Mouse (Mus musculus) limb, embryonic 15.5 days (tissue): ENCODE measurements around the gene Med24. TPM values are rescaled to one million over a fixed set of nuclear protein-coding genes. Genes with fewer than 3 reads are reported as not detected.
"Not testable (repeated sequence)": the region's sequence is repeated elsewhere in the genome, so short reads cannot be mapped to it uniquely, and the experiment has no call there.

Experiments
- ATAC-seq: fragments of 200-750 bp; cut with Nextera tagmentation; 2 replicates; pipeline ENCODE4 v1.8.0; 2017; ENCODE audit warnings: low read depth, moderate TSS enrichment; ENCODE audit not compliant: insufficient number of reproducible peaks, low FRiP score, low TSS enrichment
- H3K27ac ChIP-seq: fragments of 300-500 bp; sonication (generic); 2 replicates; pipeline ENCODE4 v1.5.1; 2015; ENCODE audit warnings: moderate library complexity, mild to moderate bottlenecking, inconsistent platforms
- H3K27me3 ChIP-seq: fragments of 300-500 bp; sonication (generic); 2 replicates; pipeline ENCODE4 v1.6.1; 2015; ENCODE audit warnings: inconsistent platforms
- H3K36me3 ChIP-seq: fragments of 300-500 bp; sonication (generic); 2 replicates; pipeline ENCODE4 v1.6.1; 2015; ENCODE audit warnings: inconsistent platforms
- H3K4me1 ChIP-seq: fragments of 300-500 bp; sonication (generic); 2 replicates; pipeline ENCODE4 v1.6.1; 2015; ENCODE audit warnings: inconsistent platforms
- H3K4me2 ChIP-seq: fragments of 300-500 bp; sonication (generic); 2 replicates; pipeline ENCODE4 v1.6.1; 2015; ENCODE audit warnings: mild to moderate bottlenecking, inconsistent platforms
- H3K4me3 ChIP-seq: fragments of 300-500 bp; sonication (generic); 2 replicates; pipeline ENCODE4 v1.5.1; 2015; ENCODE audit warnings: mild to moderate bottlenecking, inconsistent platforms
- H3K9ac ChIP-seq: fragments of 300-500 bp; sonication (generic); 2 replicates; pipeline ENCODE4 v1.6.1; 2015; ENCODE audit warnings: inconsistent platforms
- H3K9me3 ChIP-seq: fragments of 300-500 bp; sonication (generic); 2 replicates; pipeline ENCODE4 v1.6.1; 2016; ENCODE audit warnings: inconsistent platforms
- WGBS: fragments of 180-500 bp; shearing (Covaris S2); methylation state at CpG from one replicate; pipeline ENCODE4 v1.1.7; 2015; 5-methylcytosine and 5-hydroxymethylcytosine counted together
- polyA plus RNA-seq: library from polyadenylated mRNA; unstranded; fragments of >200 nt; fragmentation: Nextera tagmentation; extraction: Ambion mirVana; gene quantifications from 2 replicates; pipeline ENCODE4 v1.2.1, GENCODE M21; 2015

The Med24 gene
- polyA plus RNA-seq, 1 experiment from 2014 or later: 47.6 TPM

DNA sequence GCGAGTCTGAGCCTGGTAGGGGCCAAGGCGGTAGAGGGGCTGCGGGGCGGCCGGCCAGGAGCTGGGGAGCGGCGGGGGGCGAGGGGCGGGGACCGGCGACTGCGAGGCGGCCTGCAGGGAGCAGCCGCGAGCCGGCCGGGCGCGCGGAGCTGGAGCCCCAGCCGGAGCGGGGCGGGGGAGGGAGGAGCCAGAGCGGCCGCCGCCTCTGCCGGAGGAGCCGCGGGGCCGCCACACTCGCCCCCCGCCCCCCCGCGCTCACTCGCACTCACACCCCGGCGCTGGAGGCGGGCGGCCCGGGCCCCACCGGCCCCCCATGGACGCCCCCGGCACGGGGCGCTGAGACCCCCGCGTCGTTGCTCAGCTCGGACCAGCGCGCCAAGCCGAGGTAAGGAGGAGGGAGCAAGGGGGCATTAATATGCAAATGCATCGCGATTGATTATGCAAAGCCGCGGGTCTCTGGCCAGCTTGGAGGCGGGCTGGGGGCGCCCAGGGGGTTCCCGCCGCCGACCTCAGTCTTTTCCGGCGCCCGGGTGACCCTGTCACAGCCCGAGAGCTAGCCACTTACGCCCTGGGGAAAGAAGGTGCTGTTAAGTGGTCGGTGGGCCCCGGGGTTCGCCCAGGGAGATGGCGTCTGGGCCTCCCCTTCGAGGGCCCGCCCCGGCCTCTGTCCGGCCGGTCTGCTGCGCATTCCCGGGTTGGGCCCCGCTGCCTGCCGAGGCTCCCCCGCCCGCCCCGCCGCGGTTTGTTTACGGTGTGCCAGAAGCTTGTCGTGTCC lies 12.6 kb upstream of the Med24 start:
- H3K36me3 ChIP-seq: no peaks in the 10 kb centered on the region
- H3K27ac ChIP-seq: peak overlapping the region; percentile 92
- H3K9ac ChIP-seq: peak overlapping the region; percentile 96
- peak overlapping the region; percentile 84 for H3K4me2 ChIP-seq
- no peaks in the 10 kb centered on the region for H3K27me3 ChIP-seq
- WGBS: 0% methylated on average over 43 of the region's 86 CpGs
- peak; percentile 74 for ATAC-seq
- no peaks in the 10 kb centered on the region for H3K9me3 ChIP-seq
- peak overlapping the region; percentile 91 for H3K4me3 ChIP-seq
- H3K4me1 ChIP-seq: peaks cover 63% of the 10 kb centered on the region

GRCm38 (mm10) chr11:98741051-98741620 lies 11.9 kb upstream of the Med24 start:
- Histone ChIP-seq H3K4me3 (peak overlapping the region; percentile 91), H3K27me3 (no peaks in the 10 kb centered on the region), H3K4me2 (peak overlapping the region; percentile 84), H3K36me3 (no peaks in the 10 kb centered on the region), H3K9ac (peak overlapping the region; percentile 96), H3K27ac (peak overlapping the region; percentile 92), H3K9me3 (no peaks in the 10 kb centered on the region), H3K4me1 (peaks cover 56% of the 10 kb centered on the region)
- ATAC-seq: no peak
- under 1% methylated on average over 17 of the region's 17 CpGs for WGBS

DNA sequence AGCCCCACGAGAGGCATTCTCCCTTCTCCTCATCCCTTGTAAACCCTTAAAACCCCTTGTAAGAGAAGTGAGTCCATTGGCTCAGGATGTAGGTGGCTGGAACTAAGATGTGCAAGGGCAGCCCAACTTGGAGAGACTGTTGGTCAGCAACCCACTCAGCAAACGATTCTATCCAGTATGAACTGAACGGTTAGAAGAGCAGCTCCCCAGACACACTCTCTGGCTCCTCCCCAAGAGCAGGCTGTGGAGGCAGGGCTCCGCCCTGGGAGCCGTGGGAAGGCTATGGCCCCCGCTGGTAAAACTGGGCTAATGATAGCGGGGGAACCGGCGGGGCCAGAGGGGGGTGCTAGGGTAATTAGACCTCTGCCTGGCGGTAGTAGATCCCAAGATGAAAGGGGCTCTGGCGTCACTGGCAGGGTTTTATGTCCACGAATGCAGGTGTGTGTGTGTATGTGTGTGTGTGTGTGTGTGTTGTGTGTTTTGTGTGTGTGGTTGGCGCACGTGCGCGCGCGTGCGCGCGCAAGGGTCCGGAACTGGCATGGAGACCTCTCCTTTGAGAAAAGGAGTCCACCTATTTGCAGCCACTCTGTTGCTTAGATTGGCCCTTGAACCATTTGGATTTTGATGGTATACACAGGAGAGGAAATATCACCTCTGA lies 11.3 kb upstream of the Med24 start, which contains the start of gene Thra:
TSS of gene Thra (plus strand) at position 246 of the 658 bp plus-strand sequence.
- Histone ChIP-seq H3K36me3 (no peaks in the 10 kb centered on the region), H3K27me3 (no peaks in the 10 kb centered on the region), H3K4me1 (peaks cover 50% of the 10 kb centered on the region), H3K27ac (peak within 1 kb of the TSS; percentile 92), H3K4me3 (peak within 1 kb of the TSS; percentile 91), H3K4me2 (peak within 1 kb of the TSS; percentile 84), H3K9me3 (no peaks in the 10 kb centered on the region), H3K9ac (peak within 1 kb of the TSS; percentile 96)
- ATAC-seq: no peak
- under 1% methylated on average over 22 of the region's 22 CpGs for WGBS

DNA sequence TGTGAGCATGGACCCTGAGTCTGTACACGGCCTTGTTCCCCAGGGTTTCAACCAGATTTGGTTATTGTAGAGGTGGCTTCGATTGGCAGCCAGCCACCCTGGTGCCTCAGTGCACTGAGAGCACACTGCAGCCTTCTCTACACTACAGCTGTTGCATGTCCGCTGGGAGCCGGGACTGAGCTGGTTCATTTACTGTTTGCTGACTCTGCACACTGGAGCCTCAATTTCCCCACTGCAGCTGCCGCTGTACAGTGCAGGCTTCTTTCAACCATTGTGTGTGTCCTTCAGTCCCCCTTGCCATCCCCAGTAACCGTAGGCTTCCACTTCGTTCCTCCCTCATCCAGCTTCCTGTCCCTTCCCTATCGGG lies 10.8 kb upstream of the Med24 start:
- Histone ChIP-seq H3K9ac (0 out of 2 replicates have a peak overlapping the region, but pooled peaks have one; percentile 15), H3K9me3 (no peaks in the 10 kb centered on the region), H3K4me1 (peaks cover 46% of the 10 kb centered on the region), H3K36me3 (no peaks in the 10 kb centered on the region), H3K4me3 (peak overlapping the region; percentile 91), H3K4me2 (peak overlapping the region; percentile 84), H3K27me3 (no peaks in the 10 kb centered on the region), H3K27ac (peak overlapping the region; percentile 92)
- no peak for ATAC-seq
- WGBS: 10% methylated on average over 8 of the region's 8 CpGs

DNA sequence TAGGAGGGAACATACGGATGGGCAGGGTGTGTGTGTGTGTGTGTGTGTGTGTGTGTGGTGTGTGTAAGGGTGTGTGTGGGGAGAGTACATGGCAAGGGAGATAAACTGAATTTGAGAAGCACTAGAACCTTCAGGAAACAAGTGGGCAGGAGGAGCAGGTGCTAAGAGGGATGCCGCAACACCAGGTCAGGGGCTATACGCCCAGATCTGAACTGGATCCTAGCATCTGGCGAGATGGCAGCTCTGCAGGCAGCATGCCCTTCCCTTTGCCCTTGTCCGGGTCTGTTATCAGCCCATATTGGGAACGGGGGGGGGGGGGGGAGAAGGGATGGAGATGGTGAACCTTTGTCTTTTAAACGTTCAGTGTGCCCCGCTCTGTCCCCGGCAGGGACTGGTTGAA lies 9.7 kb upstream of the Med24 start:
- peaks cover 35% of the 10 kb centered on the region for H3K4me1 ChIP-seq
- H3K9ac ChIP-seq: no peak overlapping the region
- H3K4me3 ChIP-seq: no peak overlapping the region
- no peak overlapping the region for H3K27ac ChIP-seq
- H3K9me3 ChIP-seq: no peaks in the 10 kb centered on the region
- WGBS: 71% methylated on average over 9 of the region's 9 CpGs
- H3K36me3 ChIP-seq: no peaks in the 10 kb centered on the region
- no peaks in the 10 kb centered on the region for H3K27me3 ChIP-seq
- H3K4me2 ChIP-seq: no peak overlapping the region
- ATAC-seq: no peak

DNA sequence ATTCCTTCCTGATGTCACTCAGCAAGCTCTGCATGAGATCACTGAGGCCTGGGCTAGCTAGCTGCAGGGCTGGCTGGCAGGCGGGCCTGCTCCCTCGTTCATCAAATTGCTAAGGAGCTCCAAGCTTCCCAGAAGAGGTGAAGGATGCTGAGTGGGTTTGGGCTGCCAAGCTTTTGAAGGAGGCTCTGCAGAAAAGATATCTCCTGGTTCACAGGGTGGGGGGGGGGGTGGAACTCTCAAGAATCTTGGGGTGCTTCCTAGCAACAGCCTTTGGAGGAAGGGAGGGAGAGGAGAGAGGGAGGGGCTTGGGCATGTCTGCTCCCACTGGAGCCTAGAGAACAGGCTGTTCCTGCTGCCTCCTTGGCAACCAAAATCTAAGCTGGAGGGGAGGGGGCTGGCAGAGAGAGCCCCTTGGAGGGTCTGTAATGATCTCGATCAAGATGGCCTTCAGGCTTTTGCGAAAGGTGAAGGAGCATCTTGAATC lies 9.2 kb upstream of the Med24 start:
- H3K27ac ChIP-seq: no peak overlapping the region
- no peak overlapping the region for H3K9ac ChIP-seq
- WGBS: 48% methylated on average over 4 of the region's 4 CpGs
- peaks cover 30% of the 10 kb centered on the region for H3K4me1 ChIP-seq
- H3K4me2 ChIP-seq: no peak overlapping the region
- H3K9me3 ChIP-seq: no peaks in the 10 kb centered on the region
- no peaks in the 10 kb centered on the region for H3K36me3 ChIP-seq
- H3K27me3 ChIP-seq: no peaks in the 10 kb centered on the region
- H3K4me3 ChIP-seq: no peak overlapping the region
- ATAC-seq: no peak

- H3K27me3 ChIP-seq, H3K9me3 ChIP-seq, H3K27ac ChIP-seq, H3K4me2 ChIP-seq, ATAC-seq, H3K4me3 ChIP-seq, H3K36me3 ChIP-seq, H3K9ac ChIP-seq: not testable (repeated sequence)
- 92% methylated on average over 2 of the region's 2 CpGs for WGBS
- peaks cover 21% of the 10 kb centered on the region for H3K4me1 ChIP-seq
These were observed 8.0 kb upstream of the Med24 start for GRCm38 (mm10) chr11:98737220-98737619.

DNA sequence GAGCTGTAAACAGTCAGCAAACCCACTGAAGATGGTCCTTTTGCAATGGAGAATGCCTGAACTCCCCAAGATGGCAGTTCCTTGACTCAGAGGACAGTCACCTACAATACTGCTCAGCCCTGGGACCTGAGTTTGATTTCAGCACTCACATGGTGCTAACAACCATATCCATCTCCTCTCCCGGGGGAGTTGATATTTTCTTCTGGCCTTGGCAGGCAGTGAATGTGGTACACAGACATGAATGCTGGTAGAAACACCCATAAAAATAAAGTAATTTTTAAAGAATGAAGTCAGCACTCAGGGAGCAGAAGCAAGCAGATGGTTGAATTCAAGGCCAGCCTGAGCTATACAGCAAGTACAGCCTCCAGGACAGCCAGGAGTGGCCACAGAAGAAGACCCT lies 6.9 kb upstream of the Med24 start:
- no peaks in the 10 kb centered on the region for H3K36me3 ChIP-seq
- no peak overlapping the region for H3K9ac ChIP-seq
- no peak overlapping the region for H3K4me2 ChIP-seq
- WGBS: 71% methylated on average over 1 of the region's 1 CpGs
- no peak overlapping the region for H3K4me3 ChIP-seq
- no peaks in the 10 kb centered on the region for H3K9me3 ChIP-seq
- no peak for ATAC-seq
- no peak overlapping the region for H3K27ac ChIP-seq
- H3K4me1 ChIP-seq: peaks cover 22% of the 10 kb centered on the region
- H3K27me3 ChIP-seq: no peaks in the 10 kb centered on the region

GRCm38 (mm10) chr11:98735111-98735510 lies 5.9 kb upstream of the Med24 start:
- Histone ChIP-seq H3K4me3 (no peak overlapping the region), H3K4me2 (no peak overlapping the region), H3K9me3 (no peaks in the 10 kb centered on the region), H3K36me3 (no peaks in the 10 kb centered on the region), H3K27me3 (no peaks in the 10 kb centered on the region), H3K4me1 (peaks cover 13% of the 10 kb centered on the region), H3K9ac (no peak overlapping the region), H3K27ac (no peak overlapping the region)
- 92% methylated on average over 4 of the region's 4 CpGs for WGBS
- ATAC-seq: no peak

- H3K9ac ChIP-seq: no peak overlapping the region
- no peak overlapping the region for H3K4me2 ChIP-seq
- no peak overlapping the region for H3K27ac ChIP-seq
- peaks cover 8% of the 10 kb centered on the region for H3K4me1 ChIP-seq
- H3K4me3 ChIP-seq: no peak overlapping the region
- H3K27me3 ChIP-seq: no peaks in the 10 kb centered on the region
- WGBS: 78% methylated on average over 3 of the region's 3 CpGs
- H3K9me3 ChIP-seq: no peaks in the 10 kb centered on the region
- H3K36me3 ChIP-seq: no peaks in the 10 kb centered on the region
- no peak for ATAC-seq
These were observed 4.8 kb upstream of the Med24 start for GRCm38 (mm10) chr11:98734020-98734419.

DNA sequence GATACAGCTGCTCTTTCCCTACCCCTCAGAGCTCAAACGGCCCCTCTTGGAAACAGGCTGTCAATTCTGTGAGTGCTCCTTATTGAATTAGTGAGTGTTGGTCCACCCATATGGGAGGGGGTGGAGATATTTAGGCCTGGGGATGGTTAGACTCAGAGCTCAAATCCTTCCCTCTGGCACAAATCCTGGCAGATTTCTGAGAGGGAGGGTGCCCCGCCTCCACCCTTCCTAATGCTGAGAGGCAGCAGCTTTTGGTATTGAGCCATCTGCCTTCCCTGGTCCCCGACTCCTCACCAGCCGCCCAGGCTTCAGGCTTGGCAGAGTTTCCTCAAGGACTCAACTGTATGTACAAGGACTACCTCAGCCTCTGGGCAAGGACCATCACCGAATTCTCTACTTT lies 1.9 kb upstream of the Med24 start:
- no peaks in the 10 kb centered on the region for H3K9me3 ChIP-seq
- no peaks in the 10 kb centered on the region for H3K27me3 ChIP-seq
- no peak overlapping the region for H3K4me3 ChIP-seq
- no peak; the same call in 1 of the 2 replicates for ATAC-seq
- WGBS: 50% methylated on average over 5 of the region's 5 CpGs
- peaks cover 12% of the 10 kb centered on the region for H3K36me3 ChIP-seq
- H3K9ac ChIP-seq: no peak overlapping the region
- no peak overlapping the region for H3K27ac ChIP-seq
- H3K4me1 ChIP-seq: peaks cover 16% of the 10 kb centered on the region
- no peak overlapping the region for H3K4me2 ChIP-seq

GRCm38 (mm10) chr11:98730727-98731126 lies 1.5 kb upstream of the Med24 start:
- H3K27ac ChIP-seq: peak overlapping the region; percentile 29; the same call in 1 of the 2 replicates
- no peak for ATAC-seq
- no peak overlapping the region for H3K9ac ChIP-seq
- H3K36me3 ChIP-seq: peaks cover 15% of the 10 kb centered on the region
- no peaks in the 10 kb centered on the region for H3K9me3 ChIP-seq
- no peak overlapping the region for H3K4me3 ChIP-seq
- H3K27me3 ChIP-seq: no peaks in the 10 kb centered on the region
- peaks cover 16% of the 10 kb centered on the region for H3K4me1 ChIP-seq
- H3K4me2 ChIP-seq: no peak overlapping the region
- WGBS: 58% methylated on average over 4 of the region's 4 CpGs
